Mouse (Mus musculus) heart, postnatal 36 days (tissue): ENCODE results near the gene As3mt. TPM values are rescaled to one million over a fixed set of nuclear protein-coding genes. Genes with fewer than 3 reads are reported as not detected.

Experiments used
- DNase-seq, 2 experiments: peaks; one replicate each; pipeline ENCODE4 v3.0.0; 2021 to 2022
- intact Hi-C: fragments of 180-260 bp; cut with DNase I; formaldehyde crosslinking; loops from one replicate; pipeline ENCODE4 v1.15.1; 2025
- total RNA-seq, 2 experiments: library from RNA; stranded (reverse); gene quantifications; 2 replicates each; pipeline ENCODE4 v1.2.3; 2021

As3mt gene
- total RNA-seq = 10 to 100 TPM; 88.6 to 96.2 TPM

DNA sequence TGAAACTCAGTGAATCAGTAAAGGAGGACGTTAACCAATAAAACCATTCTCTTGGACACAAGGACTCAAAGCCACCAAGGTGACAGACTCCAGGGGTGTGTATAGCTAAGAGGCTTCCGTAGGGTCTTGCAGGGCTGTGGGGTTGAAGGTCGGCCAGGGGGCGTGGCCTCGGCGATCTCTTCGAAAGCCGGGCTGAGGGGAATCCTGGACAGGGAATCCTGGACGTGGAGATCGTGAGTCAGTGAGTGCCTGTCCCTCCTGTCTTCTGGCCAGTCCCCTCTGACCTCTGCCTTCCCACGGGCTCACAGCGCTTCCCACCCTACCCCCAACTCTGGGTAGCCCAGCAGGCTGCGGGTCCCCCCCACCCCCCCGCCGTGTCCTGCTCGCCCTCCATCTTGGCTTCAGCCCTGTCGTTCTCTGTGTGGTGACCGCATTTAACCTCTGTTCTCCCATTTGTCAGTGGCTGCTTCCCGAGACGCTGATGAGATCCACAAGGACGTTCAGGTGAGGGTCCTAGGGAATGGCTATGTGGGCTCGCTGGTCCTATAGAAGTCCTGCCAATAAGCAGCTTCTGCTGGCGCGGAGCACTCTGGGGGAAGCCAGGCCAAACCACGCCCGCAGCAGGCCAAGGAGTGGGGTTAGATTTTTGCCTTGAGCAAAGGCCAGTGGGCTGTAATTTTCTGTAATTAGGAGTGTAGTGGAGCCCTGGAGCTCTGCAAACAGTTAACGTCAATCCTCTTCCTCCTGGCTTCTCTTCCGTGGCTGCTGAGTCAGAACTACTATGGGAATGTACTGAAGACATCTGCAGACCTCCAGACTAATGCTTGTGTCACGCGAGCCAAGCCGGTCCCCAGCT is at the start of gene As3mt:
Gene As3mt (plus strand): TSS at position 163 of the 856 bp plus-strand sequence.
- intact Hi-C loops = loop anchor here (2.0 kb wide), 1 partner anchor 17 kb away; no protein-coding TSS in a partner anchor
- peak; percentile 78 to 84 for DNase-seq

DNA sequence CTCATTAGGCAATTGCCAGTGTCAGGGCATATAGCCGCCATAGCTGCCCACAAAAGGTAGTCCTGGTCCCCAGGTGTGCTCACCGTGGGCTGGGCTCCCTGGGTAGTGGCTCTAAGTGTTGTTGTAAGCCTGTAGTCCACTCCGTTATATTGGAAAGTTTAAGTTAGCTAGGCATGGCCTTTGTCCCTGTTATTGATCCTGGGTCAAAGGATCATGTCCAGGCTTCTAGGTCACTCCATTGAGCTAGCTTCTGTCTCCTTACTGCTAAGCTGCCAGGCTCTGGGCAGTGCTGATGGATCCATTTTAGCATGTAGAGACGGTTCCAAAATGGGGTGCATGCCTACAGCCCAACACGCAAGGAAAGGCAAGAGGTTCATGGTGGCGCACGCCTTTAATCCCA is 48.9 kb upstream of the As3mt start:
- intact Hi-C loops = no loop called here
- DNase-seq = no peak

GRCm38 (mm10) chr19:46658851-46659250 is 48.4 kb upstream of the As3mt start:
- intact Hi-C loops = no loop called here
- peak in 1 of 2 experiments; percentile 6 for DNase-seq

GRCm38 (mm10) chr19:46661511-46661910 is 45.7 kb upstream of the As3mt start:
- intact Hi-C loops = no loop called here
- DNase-seq = no peak

- intact Hi-C loops = no loop called here
- DNase-seq = no peak
These were observed 45.0 kb upstream of the As3mt start for GRCm38 (mm10) chr19:46662214-46662613.

GRCm38 (mm10) chr19:46662784-46663183 is 44.5 kb upstream of the As3mt start:
- intact Hi-C loops = no loop called here
- DNase-seq = no peak

DNA sequence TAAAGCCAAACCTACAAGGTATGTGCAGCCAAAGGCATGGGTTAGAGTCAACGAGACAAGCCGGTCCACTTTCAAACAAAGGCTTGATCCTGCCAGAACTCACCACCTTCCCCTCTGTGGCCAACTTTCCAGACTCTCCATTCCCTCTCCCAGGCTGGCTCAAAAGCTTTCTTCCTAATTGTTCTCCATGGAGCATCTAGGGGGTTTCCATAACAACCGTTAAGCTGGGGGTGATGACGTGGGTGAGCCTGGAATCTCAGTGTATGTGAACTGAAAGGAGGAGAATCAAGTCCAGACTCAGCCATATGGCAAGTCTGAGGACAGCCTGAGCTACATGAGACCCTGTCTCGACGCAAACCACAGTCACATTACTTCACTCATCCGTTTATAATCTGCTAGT is 41.8 kb upstream of the As3mt start:
- DNase-seq = no peak
- intact Hi-C loops = no loop called here

GRCm38 (mm10) chr19:46667300-46667699 is 40.0 kb upstream of the As3mt start:
- intact Hi-C loops = no loop called here
- DNase-seq = no peak

GRCm38 (mm10) chr19:46668263-46668662 is 39.0 kb upstream of the As3mt start:
- no peak for DNase-seq
- intact Hi-C loops = no loop called here

GRCm38 (mm10) chr19:46669802-46670201 is 37.5 kb upstream of the As3mt start:
- DNase-seq = no peak
- intact Hi-C loops = loop anchor here (1.0 to 5.0 kb wide), 4 partner anchors 70 to 322 kb away; no protein-coding TSS in a partner anchor

- intact Hi-C loops = loop anchor here (1.0 to 5.0 kb wide), 4 partner anchors 70 to 322 kb away; no protein-coding TSS in a partner anchor
- DNase-seq = peak; percentile 68 to 71
These were observed 36.6 kb upstream of the As3mt start for GRCm38 (mm10) chr19:46670691-46671090.

DNA sequence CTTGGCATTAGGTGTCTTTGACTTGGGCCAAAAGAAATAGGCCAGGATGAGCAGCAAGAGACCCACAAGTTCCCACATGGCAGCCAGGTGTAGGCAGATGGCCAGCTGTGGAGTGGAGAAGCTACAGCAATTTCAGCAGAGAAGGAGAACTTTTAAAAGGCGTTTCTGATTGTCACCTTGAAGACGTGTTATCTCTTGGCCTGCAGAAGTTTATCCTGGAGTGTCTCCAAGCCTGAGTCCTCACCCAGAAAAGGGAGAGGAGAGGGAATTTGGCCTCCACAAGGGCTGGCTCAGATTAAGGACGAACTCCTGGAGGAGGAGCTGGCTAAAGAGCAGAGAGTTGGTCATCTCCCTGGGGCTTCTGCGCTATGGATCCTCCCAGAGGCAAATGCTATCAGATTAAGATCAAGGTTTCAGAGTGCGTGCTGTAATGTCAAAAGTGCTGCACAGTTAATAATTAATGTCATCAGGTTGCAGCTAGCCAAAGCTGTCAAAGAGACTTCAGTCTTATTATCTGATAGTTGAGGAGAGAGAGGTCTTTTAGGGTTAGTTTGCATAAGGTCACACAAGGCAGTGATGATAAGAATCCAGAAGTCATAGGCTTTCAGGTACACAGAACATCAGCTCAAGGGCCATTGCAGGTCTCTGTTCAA is 34.4 kb upstream of the As3mt start, which contains the start of gene Cyp17a1:
Gene Cyp17a1 (minus strand): TSS at position 407 of the 653 bp plus-strand sequence.
- no peak for DNase-seq
- intact Hi-C loops = loop anchor here (5.0 kb wide), 1 partner anchor 319 kb away; no protein-coding TSS in a partner anchor

DNA sequence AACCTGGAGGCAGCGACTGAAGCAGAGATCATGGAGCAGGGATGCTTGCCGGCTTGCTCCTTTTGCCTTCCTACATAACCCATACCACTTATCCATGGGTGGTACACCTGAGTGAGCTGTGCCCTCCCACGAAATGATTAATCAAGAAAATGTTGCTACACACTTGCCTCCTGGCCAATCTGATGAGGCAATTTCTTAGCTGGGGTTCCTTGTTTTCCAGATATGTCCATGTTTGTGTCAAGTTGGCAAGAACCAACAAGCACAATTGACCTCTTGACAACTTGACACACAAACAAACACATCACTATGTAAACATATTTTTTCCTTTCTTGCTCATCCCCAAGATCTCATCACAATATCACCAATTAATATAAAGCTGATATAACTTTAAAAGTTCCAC is 31.6 kb upstream of the As3mt start:
- no peak for DNase-seq
- intact Hi-C loops = no loop called here

DNA sequence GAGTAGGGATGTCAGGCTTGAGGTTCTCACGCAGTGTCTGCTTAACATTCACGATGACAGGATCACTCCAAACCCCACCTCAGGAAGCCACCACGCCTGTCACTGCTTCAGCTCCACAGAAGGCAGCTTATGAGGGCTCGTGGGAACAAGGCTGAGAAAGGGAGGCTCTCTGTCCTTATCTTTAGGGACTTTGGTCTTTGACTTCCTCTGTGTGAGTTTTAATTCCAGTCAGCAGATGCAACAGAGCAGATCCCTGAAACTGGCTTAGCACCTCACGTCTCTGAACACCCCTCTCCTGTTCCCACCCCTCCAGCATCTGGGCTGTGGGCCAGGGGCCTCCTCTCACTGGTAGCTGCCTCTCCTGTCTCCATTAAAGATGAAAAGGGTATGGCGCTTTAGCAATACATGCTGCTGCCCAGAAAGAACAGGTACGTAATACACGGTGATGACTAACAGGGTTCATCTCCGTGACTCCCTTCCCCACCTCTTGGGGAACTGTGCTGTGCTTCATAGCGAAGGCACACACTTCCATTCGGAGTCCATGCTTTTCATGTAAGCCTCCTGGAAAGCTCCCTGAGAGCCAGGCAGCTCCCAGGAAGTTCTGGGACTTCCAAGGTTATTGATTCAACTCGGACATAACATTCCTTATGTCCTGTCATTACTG is 27.4 kb upstream of the As3mt start:
- intact Hi-C loops = no loop called here
- no peak for DNase-seq

DNA sequence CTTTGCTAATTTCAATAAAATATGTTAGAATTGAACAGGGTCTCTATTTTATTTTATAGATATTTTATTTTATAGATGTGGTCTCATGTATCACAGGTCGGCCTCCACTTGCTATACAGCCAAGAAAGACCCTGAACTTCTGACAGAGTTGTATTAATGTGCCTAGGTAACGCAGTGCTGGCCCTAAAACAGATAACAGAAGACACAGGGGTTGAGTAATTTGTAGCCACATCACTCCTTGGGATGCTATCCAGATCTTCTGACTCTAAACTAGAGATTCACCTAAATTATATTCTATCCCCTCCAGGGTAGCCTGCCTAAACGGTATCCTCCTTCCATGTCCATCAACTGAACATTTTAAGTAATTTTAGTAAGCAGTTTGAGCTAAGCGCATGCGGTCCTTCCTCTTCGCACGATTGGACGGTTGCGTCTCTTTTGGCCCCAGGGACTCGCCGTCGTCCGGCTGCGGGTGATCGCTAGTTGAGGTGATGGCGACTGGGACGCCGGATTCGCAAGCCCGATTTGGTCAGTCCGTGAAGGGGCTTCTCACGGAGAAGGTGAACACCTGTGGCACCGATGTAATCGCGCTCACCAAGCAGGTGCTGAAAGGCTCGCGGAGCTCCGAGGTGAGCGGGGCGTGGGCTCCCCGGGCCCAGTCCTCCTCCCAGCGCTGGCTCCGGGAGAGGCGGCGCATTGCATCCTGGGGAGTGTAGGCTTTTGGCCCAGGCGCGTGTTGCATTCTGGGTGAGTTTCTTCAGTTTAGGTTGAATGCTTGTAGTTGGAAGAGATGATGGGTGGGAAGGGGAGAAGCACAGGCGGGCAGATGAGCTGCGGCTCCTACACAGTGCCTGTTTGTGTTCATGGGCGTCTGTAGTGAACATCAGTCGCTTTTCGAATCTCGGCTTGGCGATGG is 17.5 kb upstream of the As3mt start, which contains the start of gene Borcs7:
Gene Borcs7 (plus strand): TSS at position 447 of the 913 bp plus-strand sequence.
- intact Hi-C loops = loop anchor here (2.0 kb wide), 1 partner anchor 17 kb away; the partner anchor contains the start of gene As3mt

DNA sequence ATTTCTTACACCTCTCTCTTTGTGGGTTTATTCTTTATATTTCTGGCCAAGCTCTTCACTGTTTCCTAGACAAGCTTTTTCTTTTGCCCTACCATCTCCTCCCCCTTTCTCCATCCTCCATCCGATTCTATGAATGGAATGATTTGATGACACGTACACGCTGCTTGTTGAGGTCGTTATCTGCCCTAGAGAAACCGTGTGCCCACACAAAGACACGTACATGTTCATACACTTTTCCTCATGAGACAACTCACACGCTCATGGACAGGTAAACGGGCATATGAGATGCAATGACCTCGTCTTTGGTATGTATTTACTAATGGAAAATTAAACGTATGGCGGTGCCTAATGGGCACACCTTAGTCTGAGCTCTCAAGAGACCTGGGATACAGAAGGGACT is 16.9 kb upstream of the As3mt start:
- intact Hi-C loops = loop anchor here (2.0 kb wide), 1 partner anchor 16 kb away; the partner anchor contains the start of gene As3mt

More for the DNA sequence above, 17.5 kb upstream of the As3mt start, which contains the start of gene Borcs7:
- peak; percentile 89 to 93 for DNase-seq

DNA sequence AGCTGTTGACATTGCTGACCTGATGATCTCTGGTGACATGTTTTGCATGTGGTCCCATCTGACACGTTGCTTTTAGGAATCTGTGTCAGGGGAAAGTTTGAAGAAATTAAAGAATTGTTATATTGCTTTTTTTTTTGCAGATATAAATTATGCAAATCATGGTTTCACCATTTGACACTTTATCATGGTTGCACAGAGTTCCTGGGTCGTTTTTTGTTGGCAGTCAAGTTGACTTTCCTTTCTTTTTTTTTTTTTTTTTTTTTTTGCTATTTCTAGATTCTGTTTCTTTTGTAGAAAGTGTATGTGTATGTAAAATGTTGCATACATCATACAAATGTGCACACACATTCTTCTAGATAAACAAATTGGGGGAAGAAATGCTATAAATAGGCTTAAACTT is 16.2 kb upstream of the As3mt start:
- intact Hi-C loops = loop anchor here (2.0 kb wide), 1 partner anchor 16 kb away; the partner anchor contains the start of gene As3mt
- DNase-seq = no peak

More for the DNA sequence above, 16.9 kb upstream of the As3mt start:
- DNase-seq = no peak

GRCm38 (mm10) chr19:46693146-46693545 is 14.1 kb upstream of the As3mt start:
- no peak for DNase-seq
- intact Hi-C loops = no loop called here

- DNase-seq = no peak
- intact Hi-C loops = no loop called here
These were observed 10.8 kb upstream of the As3mt start for GRCm38 (mm10) chr19:46696482-46696881.
